Mouse (Mus musculus): ENCODE measurements at regions not wholly inside any gene's neighbourhood (a gene's known extent, or its start where the extent isn't known, plus 50 kb on each side); places are given as distances from the start of the nearest gene placed in this dataset.

GRCm38 (mm10) chr17:10086558-10086957 lies 233.1 kb downstream of the Qk start:
- WGBS: 56% methylated on average over 2 of the region's 2 CpGs
- Histone ChIP-seq H3K4me2 (replicated peaks; ENCODE audit: low read depth, low read length) (no peak overlapping the region), H3K27me3 (replicated peaks; ENCODE audit: insufficient read depth, low read length) (no peaks in the 10 kb centered on the region), H3K36me3 (ENCODE audit: insufficient read depth, low read length) (no peaks in the 10 kb centered on the region), H3K27ac (ENCODE audit: low read length) (no peak overlapping the region), H3K9ac (replicated peaks; ENCODE audit: low read depth) (no peak overlapping the region), H3K4me3 (ENCODE audit: low read depth, low read length) (no peak overlapping the region), H3K9me3 (ENCODE audit: low read length) (no peaks in the 10 kb centered on the region; the same call in 1 of the 2 replicates), H3K4me1 (ENCODE audit: insufficient read depth, low read depth, low read length) (no peaks in the 10 kb centered on the region)
- TF ChIP-seq CTCF (IDR thresholded peaks at IDR 0.05) (no peak), EP300 (IDR thresholded peaks at IDR 0.05) (peak; percentile 17; the same call in 1 of the 2 replicates)
- DNase-seq (ENCODE audit: low spot score) (no peak), ATAC-seq (no peak)

DNA sequence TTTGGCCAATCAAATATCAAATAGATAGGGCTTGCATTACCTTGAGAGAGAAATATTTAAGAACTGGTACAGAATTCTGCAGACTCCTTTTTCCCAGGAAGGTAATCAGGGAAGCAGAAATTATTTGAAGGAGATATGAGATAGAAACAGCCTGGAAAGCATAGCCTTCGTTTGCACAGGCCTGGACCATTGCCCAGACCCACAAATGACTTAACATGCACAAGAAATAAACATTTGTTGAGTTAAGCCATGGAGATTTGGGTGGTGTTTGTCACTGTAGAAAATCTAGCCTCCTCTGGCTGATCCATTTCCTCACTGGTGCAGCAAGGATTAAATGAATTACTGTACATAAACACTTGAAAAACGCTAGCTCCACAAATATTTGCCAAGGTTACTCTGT lies 233.5 kb downstream of the Qk start:
- Histone ChIP-seq H3K4me3 (ENCODE audit: low read depth, low read length) (no peak overlapping the region), H3K27ac (ENCODE audit: low read length) (no peak overlapping the region), H3K4me1 (ENCODE audit: insufficient read depth, low read depth, low read length) (no peaks in the 10 kb centered on the region), H3K27me3 (replicated peaks; ENCODE audit: insufficient read depth, low read length) (no peaks in the 10 kb centered on the region), H3K9me3 (ENCODE audit: low read length) (no peaks in the 10 kb centered on the region), H3K4me2 (replicated peaks; ENCODE audit: low read depth, low read length) (no peak overlapping the region), H3K36me3 (ENCODE audit: insufficient read depth, low read length) (no peaks in the 10 kb centered on the region), H3K9ac (replicated peaks; ENCODE audit: low read depth) (no peak overlapping the region)
- ATAC-seq (no peak; the same call in 1 of the 2 replicates), DNase-seq (ENCODE audit: low spot score) (peak; percentile 74)
- WGBS: 6% methylated on average over 2 of the region's 2 CpGs
- TF ChIP-seq EP300 (IDR thresholded peaks at IDR 0.05) (peak; percentile 21; the same call in 1 of the 2 replicates), CTCF (IDR thresholded peaks at IDR 0.05) (no peak)

GRCm38 (mm10) chr17:10081721-10082120 lies 237.9 kb downstream of the Qk start:
- 58% methylated on average over 10 of the region's 10 CpGs for WGBS
- no peaks in the 10 kb centered on the region for H3K9me3 ChIP-seq (ENCODE audit: low read length)
- H3K27me3 ChIP-seq (replicated peaks; ENCODE audit: insufficient read depth, low read length): no peaks in the 10 kb centered on the region
- H3K4me2 ChIP-seq (replicated peaks; ENCODE audit: low read depth, low read length): no peak overlapping the region
- TF ChIP-seq CTCF (IDR thresholded peaks at IDR 0.05) (no peak), EP300 (IDR thresholded peaks at IDR 0.05) (no peak)
- H3K4me3 ChIP-seq (ENCODE audit: low read depth, low read length): no peak overlapping the region
- no peak overlapping the region for H3K9ac ChIP-seq (replicated peaks; ENCODE audit: low read depth)
- H3K4me1 ChIP-seq (ENCODE audit: insufficient read depth, low read depth, low read length): peaks cover 8% of the 10 kb centered on the region
- DNase-seq (ENCODE audit: low spot score) (no peak), ATAC-seq (no peak)
- H3K27ac ChIP-seq (ENCODE audit: low read length): no peak overlapping the region
- no peaks in the 10 kb centered on the region for H3K36me3 ChIP-seq (ENCODE audit: insufficient read depth, low read length)

GRCm38 (mm10) chr17:10079853-10080650 lies 239.6 kb downstream of the Qk start:
- Histone ChIP-seq H3K4me1 (ENCODE audit: insufficient read depth, low read depth, low read length) (peaks cover 8% of the 10 kb centered on the region), H3K9ac (replicated peaks; ENCODE audit: low read depth) (no peak overlapping the region), H3K27me3 (replicated peaks; ENCODE audit: insufficient read depth, low read length) (no peaks in the 10 kb centered on the region), H3K36me3 (ENCODE audit: insufficient read depth, low read length) (no peaks in the 10 kb centered on the region), H3K4me2 (replicated peaks; ENCODE audit: low read depth, low read length) (no peak overlapping the region), H3K27ac (ENCODE audit: low read length) (no peak overlapping the region), H3K4me3 (ENCODE audit: low read depth, low read length) (no peak overlapping the region), H3K9me3 (ENCODE audit: low read length) (no peaks in the 10 kb centered on the region)
- ATAC-seq: peak; percentile 80
- TF ChIP-seq EP300 (IDR thresholded peaks at IDR 0.05) (no peak), CTCF (IDR thresholded peaks at IDR 0.05) (no peak)
- DNase-seq (ENCODE audit: low spot score): peak; percentile 72
- 63% methylated on average over 15 of the region's 15 CpGs for WGBS

DNA sequence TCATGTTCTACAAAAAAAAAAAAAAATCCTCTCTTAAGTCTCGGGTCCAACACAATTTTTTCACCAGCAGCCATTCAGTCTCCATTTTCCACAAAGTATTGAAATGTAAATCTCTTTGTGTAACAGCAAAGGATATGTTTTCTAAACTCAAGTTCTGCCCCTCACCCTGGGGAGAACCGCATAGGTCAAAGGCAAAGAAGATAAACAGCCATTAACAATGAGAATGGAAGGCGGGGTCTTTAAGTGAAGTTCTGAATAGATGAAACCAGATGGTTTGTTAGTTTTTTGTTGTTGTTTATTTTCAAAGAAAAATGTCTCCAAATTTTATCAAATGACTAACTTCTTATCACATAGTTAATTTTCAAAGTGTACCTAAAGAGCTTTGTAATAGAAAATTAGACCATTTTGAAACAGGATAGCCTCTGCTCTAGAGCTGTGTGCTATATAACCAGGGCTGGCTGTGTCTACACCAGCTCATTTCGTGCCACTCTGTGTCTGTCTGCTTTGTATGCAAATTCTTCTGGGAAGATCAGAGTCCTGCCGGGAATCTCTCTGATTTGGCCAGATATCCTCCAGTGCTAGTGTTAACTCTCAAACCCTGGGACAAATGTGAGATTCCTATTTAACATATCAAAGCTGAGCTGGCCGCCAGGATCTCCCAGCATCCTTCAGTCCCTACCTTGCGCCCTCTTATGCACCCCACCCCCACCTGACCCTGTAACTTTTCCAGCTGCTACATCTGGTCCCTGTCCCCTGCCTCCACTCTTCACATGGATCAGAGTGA lies 240.9 kb downstream of the Qk start:
- DNase-seq (ENCODE audit: low spot score): no peak
- H3K27me3 ChIP-seq (replicated peaks; ENCODE audit: insufficient read depth, low read length): no peaks in the 10 kb centered on the region
- 46% methylated on average over 7 of the region's 7 CpGs for WGBS
- H3K4me2 ChIP-seq (replicated peaks; ENCODE audit: low read depth, low read length): no peak overlapping the region
- H3K9ac ChIP-seq (replicated peaks; ENCODE audit: low read depth): no peak overlapping the region
- H3K9me3 ChIP-seq (ENCODE audit: low read length): no peaks in the 10 kb centered on the region
- TF ChIP-seq EP300 (IDR thresholded peaks at IDR 0.05): no peak
- TF ChIP-seq CTCF (IDR thresholded peaks at IDR 0.05): no peak
- H3K36me3 ChIP-seq (ENCODE audit: insufficient read depth, low read length): no peaks in the 10 kb centered on the region
- ATAC-seq: no peak
- H3K4me1 ChIP-seq (ENCODE audit: insufficient read depth, low read depth, low read length): peaks cover 8% of the 10 kb centered on the region
- H3K4me3 ChIP-seq (ENCODE audit: low read depth, low read length): no peak overlapping the region
- H3K27ac ChIP-seq (ENCODE audit: low read length): no peak overlapping the region

DNA sequence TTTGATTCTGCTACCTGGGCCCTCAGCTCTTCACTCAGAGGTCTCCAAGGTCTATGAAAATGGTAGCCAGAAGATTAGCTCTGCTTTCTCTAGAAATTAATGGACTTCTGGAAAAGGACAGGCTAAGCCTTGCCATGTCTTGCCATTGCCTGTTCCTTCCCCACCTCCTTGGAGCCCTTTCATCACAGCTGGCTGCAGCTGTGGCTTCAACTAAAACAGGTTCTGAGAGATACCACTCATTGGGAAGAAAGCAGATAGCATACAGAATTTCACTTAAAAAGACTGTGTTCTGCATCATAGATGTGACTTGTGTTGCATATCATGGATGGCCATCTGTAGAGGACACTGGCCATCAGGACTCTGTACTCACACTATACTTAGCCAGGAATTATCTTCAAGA lies 246.4 kb downstream of the Qk start:
- no peak overlapping the region for H3K4me2 ChIP-seq (replicated peaks; ENCODE audit: low read depth, low read length)
- H3K36me3 ChIP-seq (ENCODE audit: insufficient read depth, low read length): no peaks in the 10 kb centered on the region
- no peak overlapping the region for H3K9ac ChIP-seq (replicated peaks; ENCODE audit: low read depth)
- no peak for ATAC-seq
- no peak for DNase-seq (ENCODE audit: low spot score)
- no peak overlapping the region for H3K4me3 ChIP-seq (ENCODE audit: low read depth, low read length)
- no peaks in the 10 kb centered on the region; the same call in 1 of the 2 replicates for H3K4me1 ChIP-seq (ENCODE audit: insufficient read depth, low read depth, low read length)
- H3K9me3 ChIP-seq (ENCODE audit: low read length): no peaks in the 10 kb centered on the region
- TF ChIP-seq CTCF (IDR thresholded peaks at IDR 0.05) (no peak), EP300 (IDR thresholded peaks at IDR 0.05) (no peak)
- no peaks in the 10 kb centered on the region for H3K27me3 ChIP-seq (replicated peaks; ENCODE audit: insufficient read depth, low read length)
- H3K27ac ChIP-seq (ENCODE audit: low read length): no peak overlapping the region

Measured in lung, postnatal 0 days (tissue).